Mouse (Mus musculus) erythroblast, embryonic 14.5 days (primary cell): ENCODE data around the gene Olfr172.

ENCODE experiments used
- GATA1 ChIP-seq: IDR thresholded peaks from 2 replicates; pipeline ENCODE4 v1.6.1; 2012; ENCODE audit warnings: low read length, inconsistent platforms, mixed read lengths
- TAL1 ChIP-seq: IDR thresholded peaks from 3 replicates; pipeline ENCODE4 v1.6.1; 2012; ENCODE audit warnings: low read length, inconsistent platforms, mixed read lengths

DNA sequence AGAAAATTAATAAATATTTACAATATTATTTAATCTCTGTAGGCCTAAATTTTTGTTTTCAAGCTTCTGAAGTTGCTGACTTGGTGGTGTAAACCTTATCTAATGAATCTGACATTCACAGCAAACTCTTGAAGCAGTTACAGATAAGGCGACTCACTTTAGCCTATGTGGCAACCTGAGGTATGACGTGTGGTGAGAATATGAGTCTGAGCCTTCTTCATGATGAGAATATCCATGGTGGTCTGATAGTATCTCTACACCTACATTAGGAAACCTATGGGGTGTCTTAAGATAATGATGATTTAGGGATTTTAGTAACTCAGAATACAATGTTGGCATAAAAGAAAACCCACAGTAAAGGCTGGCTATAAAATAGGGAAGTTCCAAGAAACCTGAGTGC, 40.7 kb downstream of the Olfr172 start:
- no peak for TF ChIP-seq GATA1
- TF ChIP-seq TAL1, result no peak
